Mouse (Mus musculus): ENCODE measurements at regions not wholly inside any gene's neighbourhood (a gene's known extent, or its start where the extent isn't known, plus 50 kb on each side); places are given as distances from the start of the nearest gene placed in this dataset.
A peak's percentile ranks its signal among the peaks of the same experiment; 100 is the strongest.
"Not testable (repeated sequence)": the region's sequence is repeated elsewhere in the genome, so short reads cannot be mapped to it uniquely, and the experiment has no call there.

GRCm38 (mm10) chr1:30751138-30751907, 122.4 kb downstream of the Phf3 start:
- DNase-seq (ENCODE audit: low spot score) = no peak

GRCm38 (mm10) chr1:30741955-30742354, 131.8 kb downstream of the Phf3 start:
- no peak for DNase-seq (ENCODE audit: low spot score)

- DNase-seq (ENCODE audit: low spot score) = no peak
These were observed 132.9 kb downstream of the Phf3 start for GRCm38 (mm10) chr1:30740831-30741230.

GRCm38 (mm10) chr1:30721519-30721918, 152.2 kb downstream of the Phf3 start:
- DNase-seq (ENCODE audit: low spot score) = no peak

- peak; percentile 67 for DNase-seq (ENCODE audit: low spot score)
These were observed 152.9 kb downstream of the Phf3 start for GRCm38 (mm10) chr1:30720829-30721228.

- no peak for DNase-seq (ENCODE audit: low spot score)
These were observed 155.1 kb downstream of the Phf3 start for GRCm38 (mm10) chr1:30718578-30718977.

GRCm38 (mm10) chr1:30716346-30716745, 157.4 kb downstream of the Phf3 start:
- DNase-seq (ENCODE audit: low spot score) = no peak

GRCm38 (mm10) chr1:30701116-30701515, 172.6 kb downstream of the Phf3 start:
- DNase-seq (ENCODE audit: low spot score) = peak; percentile 60

- DNase-seq (ENCODE audit: low spot score) = no peak
These were observed 173.2 kb downstream of the Phf3 start for GRCm38 (mm10) chr1:30700399-30701081.

GRCm38 (mm10) chr1:30696342-30696741, 177.4 kb downstream of the Phf3 start:
- DNase-seq (ENCODE audit: low spot score) = no peak

- no peak for DNase-seq (ENCODE audit: low spot score)
These were observed 188.4 kb downstream of the Phf3 start for GRCm38 (mm10) chr1:30685318-30685717.

GRCm38 (mm10) chr1:30683889-30684288, 189.8 kb downstream of the Phf3 start:
- DNase-seq (ENCODE audit: low spot score) = no peak

GRCm38 (mm10) chr1:30639807-30640206, 233.9 kb downstream of the Phf3 start:
- DNase-seq (ENCODE audit: low spot score) = no peak

- no peak for DNase-seq (ENCODE audit: low spot score)
These were observed 241.0 kb downstream of the Phf3 start for GRCm38 (mm10) chr1:30632760-30633159.

GRCm38 (mm10) chr1:30627796-30628195, 245.9 kb downstream of the Phf3 start:
- DNase-seq (ENCODE audit: low spot score) = not testable (repeated sequence)

- no peak for DNase-seq (ENCODE audit: low spot score)
These were observed 278.5 kb downstream of the Phf3 start for GRCm38 (mm10) chr1:30595122-30595730.

- DNase-seq (ENCODE audit: low spot score) = no peak
These were observed 279.7 kb downstream of the Phf3 start for GRCm38 (mm10) chr1:30594036-30594435.

GRCm38 (mm10) chr1:30590721-30591120, 283.0 kb downstream of the Phf3 start:
- DNase-seq (ENCODE audit: low spot score) = no peak

GRCm38 (mm10) chr1:30588885-30589284, 284.8 kb downstream of the Phf3 start:
- DNase-seq (ENCODE audit: low spot score) = no peak

GRCm38 (mm10) chr1:30588336-30588735, 285.4 kb downstream of the Phf3 start:
- DNase-seq (ENCODE audit: low spot score) = no peak

GRCm38 (mm10) chr1:30584806-30585205, 288.9 kb downstream of the Phf3 start:
- no peak for DNase-seq (ENCODE audit: low spot score)

GRCm38 (mm10) chr1:30583860-30584259, 289.9 kb downstream of the Phf3 start:
- no peak for DNase-seq (ENCODE audit: low spot score)

GRCm38 (mm10) chr1:30564757-30565156, 309.0 kb downstream of the Phf3 start:
- no peak for DNase-seq (ENCODE audit: low spot score)

Measured in layer of hippocampus, adult 9-10 months (tissue).